Mouse (Mus musculus): ENCODE results near the gene Mthfd1l.

DNA sequence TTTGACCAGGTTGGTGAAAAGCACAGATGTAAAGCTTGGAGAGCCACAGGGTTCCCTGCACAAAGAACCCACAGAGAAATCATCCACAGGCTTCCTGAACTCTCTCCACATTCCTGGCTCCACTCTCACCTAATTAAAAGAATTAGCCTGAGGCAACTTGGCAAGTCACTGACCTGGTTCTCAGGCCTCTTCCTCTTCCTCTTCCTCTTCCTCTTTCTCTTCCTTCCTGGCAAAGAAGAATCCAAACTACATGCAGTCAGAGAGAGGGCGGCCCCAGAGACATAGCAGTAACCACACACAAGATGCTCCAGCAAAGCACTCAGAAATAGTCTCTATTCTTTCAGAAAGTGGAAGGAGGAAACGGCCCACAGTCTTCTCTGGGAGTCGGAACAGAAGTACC, 201.8 kb downstream of the Mthfd1l start:
- TF ChIP-seq CTCF (IDR thresholded peaks at IDR 0.05; ENCODE audit: extremely low read depth, insufficient read depth, insufficient read length, insufficient replicate concordance) (no peak), POLR2A (IDR thresholded peaks at IDR 0.05; ENCODE audit: low read depth, low read length) (no peak)
